Mouse (Mus musculus): ENCODE data around the gene Ktn1.

The Ktn1 gene

GRCm38 (mm10) chr14:47648218-47648617, at the start of gene Ktn1:
Gene Ktn1, plus strand, starts transcription at chr14:47648448.
- no peak for DNase-seq (ENCODE audit: low read depth, low spot score)

- no peak for DNase-seq (ENCODE audit: low read depth, low spot score)
These were observed 35.0 kb upstream of the Ktn1 start for GRCm38 (mm10) chr14:47613254-47613653.

GRCm38 (mm10) chr14:47618891-47619290, 29.4 kb upstream of the Ktn1 start:
- peak; percentile 35 for DNase-seq (ENCODE audit: low read depth, low spot score)

- DNase-seq (ENCODE audit: low read depth, low spot score) = peak; percentile 39
These were observed 26.3 kb upstream of the Ktn1 start for GRCm38 (mm10) chr14:47621901-47622300.

GRCm38 (mm10) chr14:47624837-47625236, 23.4 kb upstream of the Ktn1 start:
- no peak for DNase-seq (ENCODE audit: low read depth, low spot score)

- DNase-seq (ENCODE audit: low read depth, low spot score) = no peak
These were observed 22.1 kb upstream of the Ktn1 start for GRCm38 (mm10) chr14:47626143-47626542.

- no peak for DNase-seq (ENCODE audit: low read depth, low spot score)
These were observed 21.4 kb upstream of the Ktn1 start for GRCm38 (mm10) chr14:47626812-47627211.

GRCm38 (mm10) chr14:47627360-47627759, 20.9 kb upstream of the Ktn1 start:
- DNase-seq (ENCODE audit: low read depth, low spot score) = no peak

- DNase-seq (ENCODE audit: low read depth, low spot score) = no peak
These were observed 15.8 kb upstream of the Ktn1 start for GRCm38 (mm10) chr14:47632419-47632818.

- no peak for DNase-seq (ENCODE audit: low read depth, low spot score)
These were observed 13.8 kb upstream of the Ktn1 start for GRCm38 (mm10) chr14:47634410-47634809.

- no peak for DNase-seq (ENCODE audit: low read depth, low spot score)
These were observed 13.4 kb upstream of the Ktn1 start for GRCm38 (mm10) chr14:47634846-47635245.

- DNase-seq (ENCODE audit: low read depth, low spot score) = no peak
These were observed 9.8 kb upstream of the Ktn1 start for GRCm38 (mm10) chr14:47638316-47638895.

GRCm38 (mm10) chr14:47645620-47646019, 2.6 kb upstream of the Ktn1 start:
- peak; percentile 68 for DNase-seq (ENCODE audit: low read depth, low spot score)

GRCm38 (mm10) chr14:47646246-47646645, 2.0 kb upstream of the Ktn1 start:
- DNase-seq (ENCODE audit: low read depth, low spot score) = no peak

GRCm38 (mm10) chr14:47646696-47647516, 1.3 kb upstream of the Ktn1 start:
- DNase-seq (ENCODE audit: low read depth, low spot score) = peak; percentile 70

- peak; percentile 59 for DNase-seq (ENCODE audit: low read depth, low spot score)
These were observed 720 bp downstream of the Ktn1 start for GRCm38 (mm10) chr14:47648706-47649630.

GRCm38 (mm10) chr14:47649631-47650337, 1.5 kb downstream of the Ktn1 start:
- DNase-seq (ENCODE audit: low read depth, low spot score) = peak; percentile 72

- DNase-seq (ENCODE audit: low read depth, low spot score) = no peak
These were observed 2.1 kb downstream of the Ktn1 start for GRCm38 (mm10) chr14:47650338-47650720.

GRCm38 (mm10) chr14:47651272-47651671, 3.0 kb downstream of the Ktn1 start:
- no peak for DNase-seq (ENCODE audit: low read depth, low spot score)

- no peak for DNase-seq (ENCODE audit: low read depth, low spot score)
These were observed 7.2 kb downstream of the Ktn1 start for GRCm38 (mm10) chr14:47655444-47655843.

- DNase-seq (ENCODE audit: low read depth, low spot score) = no peak
These were observed 15.7 kb downstream of the Ktn1 start for GRCm38 (mm10) chr14:47663844-47664469.

Measured in ES-CJ7 (cell line).